Mouse (Mus musculus) midbrain, embryonic 16.5 days (tissue): ENCODE results near the gene Nod1. TPM values are rescaled to one million over a fixed set of nuclear protein-coding genes. Genes with fewer than 3 reads are reported as not detected.

Source experiments
- ATAC-seq: fragments of 200-750 bp; cut with Nextera tagmentation; 2 replicates; pipeline ENCODE4 v1.8.0; 2017; ENCODE audit warnings: moderate TSS enrichment
- H3K27ac ChIP-seq: fragments of 300-500 bp; sonication (generic); 2 replicates; pipeline ENCODE4 v1.5.1; 2014; ENCODE audit warnings: mild to moderate bottlenecking, low read length, mixed read lengths
- H3K27me3 ChIP-seq: fragments of 300-500 bp; sonication (generic); 2 replicates; pipeline ENCODE4 v1.6.1; 2014; ENCODE audit warnings: low read depth, low read length, mixed read lengths; ENCODE audit not compliant: control insufficient read depth, insufficient read depth
- H3K36me3 ChIP-seq: fragments of 300-500 bp; sonication (generic); 2 replicates; pipeline ENCODE4 v1.6.1; 2014; ENCODE audit warnings: mild to moderate bottlenecking, low read length, moderate library complexity, mixed read lengths; ENCODE audit not compliant: control insufficient read depth, insufficient read depth
- H3K4me1 ChIP-seq: fragments of 300-500 bp; sonication (generic); 2 replicates; pipeline ENCODE4 v1.6.1; 2014; ENCODE audit warnings: mild to moderate bottlenecking, low read length, mixed read lengths; ENCODE audit not compliant: control insufficient read depth, insufficient read depth
- H3K4me2 ChIP-seq: fragments of 300-500 bp; sonication (generic); 2 replicates; pipeline ENCODE4 v1.6.1; 2014; ENCODE audit warnings: mild to moderate bottlenecking, low read length, mixed read lengths
- H3K4me3 ChIP-seq: fragments of 300-500 bp; sonication (generic); 2 replicates; pipeline ENCODE4 v1.5.1; 2014; ENCODE audit warnings: low read depth, mild to moderate bottlenecking, low read length, moderate library complexity, mixed read lengths
- H3K9ac ChIP-seq: fragments of 300-500 bp; sonication (generic); 2 replicates; pipeline ENCODE4 v1.6.1; 2014; ENCODE audit warnings: low read depth, low read length, mixed read lengths
- H3K9me3 ChIP-seq: fragments of 300-500 bp; sonication (generic); replicated peaks from 2 replicates; pipeline ENCODE4 v1.6.1; 2014; ENCODE audit warnings: mild to moderate bottlenecking, low read length, mixed read lengths; ENCODE audit not compliant: control insufficient read depth, poor library complexity, severe bottlenecking
- WGBS: fragments of 180-500 bp; shearing (Covaris S2); extraction: QIAGEN DNeasy Blood & Tissue Kit; methylation state at CpG from one replicate; pipeline ENCODE4 v1.1.7; 2014; 5-methylcytosine and 5-hydroxymethylcytosine counted together
- polyA plus RNA-seq: library from polyadenylated mRNA; unstranded; fragments of >200 nt; fragmentation: Nextera tagmentation; extraction: Ambion mirVana; gene quantifications from 2 replicates; pipeline ENCODE4 v1.2.1, GENCODE M21; 2015

The Nod1 gene
- polyA plus RNA-seq, 1 experiment from 2014 or later = 2.8 TPM

- no peak overlapping the region for H3K4me3 ChIP-seq
- no peaks in the 10 kb centered on the region for H3K27me3 ChIP-seq
- H3K4me1 ChIP-seq = no peaks in the 10 kb centered on the region
- no peak overlapping the region for H3K9ac ChIP-seq
- no peaks in the 10 kb centered on the region for H3K36me3 ChIP-seq
- no peak overlapping the region for H3K27ac ChIP-seq
- H3K4me2 ChIP-seq = no peak overlapping the region
- H3K9me3 ChIP-seq = no peaks in the 10 kb centered on the region
- 84% methylated on average over 2 of the region's 2 CpGs for WGBS
- ATAC-seq = no peak
These were observed 45.5 kb downstream of the Nod1 start for GRCm38 (mm10) chr6:54926899-54927298.

- H3K27ac ChIP-seq = no peak overlapping the region
- no peak overlapping the region for H3K4me3 ChIP-seq
- no peak overlapping the region for H3K4me2 ChIP-seq
- no peaks in the 10 kb centered on the region for H3K36me3 ChIP-seq
- H3K27me3 ChIP-seq = no peaks in the 10 kb centered on the region
- no peak for ATAC-seq
- H3K4me1 ChIP-seq = no peaks in the 10 kb centered on the region
- no peaks in the 10 kb centered on the region for H3K9me3 ChIP-seq
- 69% methylated on average over 7 of the region's 7 CpGs for WGBS
- no peak overlapping the region for H3K9ac ChIP-seq
These were observed 46.5 kb downstream of the Nod1 start for GRCm38 (mm10) chr6:54925736-54926440.

GRCm38 (mm10) chr6:54924538-54924937 is 47.9 kb downstream of the Nod1 start:
- no peaks in the 10 kb centered on the region for H3K4me1 ChIP-seq
- H3K27ac ChIP-seq = no peak overlapping the region
- ATAC-seq = no peak
- H3K27me3 ChIP-seq = no peaks in the 10 kb centered on the region
- WGBS = 93% methylated on average over 16 of the region's 16 CpGs
- no peak overlapping the region for H3K4me2 ChIP-seq
- no peaks in the 10 kb centered on the region for H3K36me3 ChIP-seq
- H3K9ac ChIP-seq = no peak overlapping the region
- no peak overlapping the region for H3K4me3 ChIP-seq
- no peaks in the 10 kb centered on the region for H3K9me3 ChIP-seq

GRCm38 (mm10) chr6:54918521-54918920 is 53.9 kb downstream of the Nod1 start:
- H3K9me3 ChIP-seq = no peaks in the 10 kb centered on the region
- H3K9ac ChIP-seq = no peak overlapping the region
- no peaks in the 10 kb centered on the region for H3K4me1 ChIP-seq
- no peak overlapping the region for H3K4me2 ChIP-seq
- H3K36me3 ChIP-seq = no peaks in the 10 kb centered on the region
- H3K27ac ChIP-seq = no peak overlapping the region
- WGBS = 85% methylated on average over 5 of the region's 5 CpGs
- H3K27me3 ChIP-seq = no peaks in the 10 kb centered on the region
- no peak overlapping the region for H3K4me3 ChIP-seq
- ATAC-seq = no peak

GRCm38 (mm10) chr6:54917523-54917922 is 54.9 kb downstream of the Nod1 start:
- H3K27ac ChIP-seq = no peak overlapping the region
- ATAC-seq = no peak
- H3K4me3 ChIP-seq = no peak overlapping the region
- no peaks in the 10 kb centered on the region for H3K36me3 ChIP-seq
- WGBS = 41% methylated on average over 4 of the region's 4 CpGs
- no peaks in the 10 kb centered on the region for H3K27me3 ChIP-seq
- no peaks in the 10 kb centered on the region for H3K9me3 ChIP-seq
- no peaks in the 10 kb centered on the region for H3K4me1 ChIP-seq
- no peak overlapping the region for H3K4me2 ChIP-seq
- no peak overlapping the region for H3K9ac ChIP-seq

GRCm38 (mm10) chr6:54916941-54917340 is 55.5 kb downstream of the Nod1 start:
- H3K4me1 ChIP-seq = no peaks in the 10 kb centered on the region
- H3K4me2 ChIP-seq = no peak overlapping the region
- WGBS = 86% methylated on average over 4 of the region's 4 CpGs
- H3K9me3 ChIP-seq = no peaks in the 10 kb centered on the region
- no peak overlapping the region for H3K27ac ChIP-seq
- H3K27me3 ChIP-seq = no peaks in the 10 kb centered on the region
- no peak for ATAC-seq
- H3K4me3 ChIP-seq = no peak overlapping the region
- H3K36me3 ChIP-seq = no peaks in the 10 kb centered on the region
- H3K9ac ChIP-seq = no peak overlapping the region

GRCm38 (mm10) chr6:54916163-54916562 is 56.2 kb downstream of the Nod1 start:
- H3K4me2 ChIP-seq = no peak overlapping the region
- no peaks in the 10 kb centered on the region for H3K9me3 ChIP-seq
- H3K36me3 ChIP-seq = no peaks in the 10 kb centered on the region
- 68% methylated on average over 4 of the region's 4 CpGs for WGBS
- no peaks in the 10 kb centered on the region for H3K27me3 ChIP-seq
- no peak overlapping the region for H3K4me3 ChIP-seq
- no peaks in the 10 kb centered on the region for H3K4me1 ChIP-seq
- ATAC-seq = no peak
- H3K9ac ChIP-seq = no peak overlapping the region
- H3K27ac ChIP-seq = no peak overlapping the region

- no peak overlapping the region for H3K9ac ChIP-seq
- H3K4me2 ChIP-seq = no peak overlapping the region
- no peak overlapping the region for H3K27ac ChIP-seq
- ATAC-seq = no peak
- no peaks in the 10 kb centered on the region for H3K4me1 ChIP-seq
- H3K27me3 ChIP-seq = no peaks in the 10 kb centered on the region
- WGBS = 93% methylated on average over 4 of the region's 4 CpGs
- H3K4me3 ChIP-seq = no peak overlapping the region
- H3K36me3 ChIP-seq = no peaks in the 10 kb centered on the region
- H3K9me3 ChIP-seq = no peaks in the 10 kb centered on the region
These were observed 57.4 kb downstream of the Nod1 start for GRCm38 (mm10) chr6:54914977-54915376.

- Histone ChIP-seq H3K4me2 (no peak overlapping the region), H3K27ac (no peak overlapping the region), H3K9me3 (no peaks in the 10 kb centered on the region), H3K36me3 (no peaks in the 10 kb centered on the region), H3K9ac (no peak overlapping the region), H3K4me1 (no peaks in the 10 kb centered on the region), H3K27me3 (no peaks in the 10 kb centered on the region), H3K4me3 (no peak overlapping the region)
- no peak for ATAC-seq
- WGBS = 93% methylated on average over 10 of the region's 10 CpGs
These were observed 66.1 kb downstream of the Nod1 start for GRCm38 (mm10) chr6:54906053-54907040.
